Comparison of ENCODE assay signal across 19 mouse cellular contexts in the genomic region with DNA sequence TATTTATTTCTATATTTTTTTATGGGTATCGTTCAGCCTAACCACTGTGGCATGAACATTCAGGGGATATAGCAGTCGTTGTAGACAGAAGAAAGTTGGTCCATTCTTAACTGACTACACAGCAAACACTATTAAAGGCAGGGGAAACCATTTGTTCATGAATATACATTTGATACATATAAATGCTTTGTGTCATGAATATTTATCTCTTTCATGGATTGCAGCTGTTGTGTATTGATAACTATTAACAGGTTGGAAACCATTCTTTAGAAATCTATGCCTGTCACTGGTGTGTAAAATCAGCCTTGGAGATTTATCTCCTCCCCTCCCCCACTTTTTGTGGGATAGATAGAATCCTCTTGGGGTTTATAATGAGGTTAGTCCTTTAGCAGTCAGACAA.
DNase-seq lines count a peak whose midpoint lies in the region; ATAC-seq and TF ChIP-seq lines count a peak whose summit lies in the region.
"Had no signal": no experiment of that assay in that cellular context is flagged by ENCODE, and none has a peak within 500 bp of the region (broad histone marks: within the 10 kb centered on the region; RNA-seq: fewer than 3 reads in every experiment).

No protein-coding gene starts in this region.

- no peak for TF ChIP-seq POLR2A in lung, adult 2 months (IDR thresholded peaks at IDR 0.05; ENCODE audit: borderline replicate concordance, extremely low read depth, low read depth, low read length)

- no peak for DNase-seq in forebrain, embryonic 10.5 days (ENCODE audit: extremely low spot score, low spot score)
- peak; percentile 85 for DNase-seq in midbrain, embryonic 11.5 days (ENCODE audit: low spot score, missing footprints)
- DNase-seq in midbrain, postnatal 0 days (ENCODE audit: low spot score), result no peak
- no peak for DNase-seq in gastrocnemius, postnatal 25 days
- DNase-seq in lung, adult 2 months, result no peak
- DNase-seq: adrenal gland, postnatal 25 days; cerebellum, adult 9-10 months; kidney, adult 8-10 months; kidney, postnatal 10 days; liver; right cerebral cortex, postnatal 14 days had no signal

- H3K4me2 ChIP-seq in forebrain, embryonic 13.5 days, result no peak overlapping the region
- no peak overlapping the region for H3K4me2 ChIP-seq in midbrain, embryonic 11.5 days
- H3K4me2 ChIP-seq in midbrain, postnatal 0 days (ENCODE audit: low read depth, low read length, poor library complexity, severe bottlenecking), result no peak overlapping the region
- no peak overlapping the region for H3K4me2 ChIP-seq in forebrain, embryonic 16.5 days (ENCODE audit: low read length)
- H3K4me2 ChIP-seq: embryonic facial prominence, embryonic 12.5 days; intestine, embryonic 15.5 days; liver, embryonic 15.5 days had no signal

- no peaks in the 10 kb centered on the region for H3K36me3 ChIP-seq in forebrain, embryonic 13.5 days (ENCODE audit: poor library complexity, severe bottlenecking)
- no peaks in the 10 kb centered on the region for H3K36me3 ChIP-seq in forebrain, embryonic 10.5 days (replicated peaks)
- no peaks in the 10 kb centered on the region for H3K36me3 ChIP-seq in midbrain, embryonic 11.5 days (ENCODE audit: control insufficient read depth, insufficient read depth, low read length)
- no peaks in the 10 kb centered on the region for H3K36me3 ChIP-seq in midbrain, postnatal 0 days (ENCODE audit: insufficient read depth, low read length)
- H3K36me3 ChIP-seq in forebrain, embryonic 16.5 days (ENCODE audit: control insufficient read depth, insufficient read depth), result no peaks in the 10 kb centered on the region
- H3K36me3 ChIP-seq: embryonic facial prominence, embryonic 12.5 days; intestine, embryonic 15.5 days; limb, embryonic 10.5 days; liver, embryonic 15.5 days had no signal

- H3K4me1 ChIP-seq in forebrain, embryonic 13.5 days, result peaks cover 15% of the 10 kb centered on the region
- peaks cover 8% of the 10 kb centered on the region; the same call in 1 of the 2 replicates for H3K4me1 ChIP-seq in forebrain, embryonic 10.5 days
- peaks cover 4% of the 10 kb centered on the region; the same call in 1 of the 2 replicates for H3K4me1 ChIP-seq in midbrain, embryonic 11.5 days (ENCODE audit: control insufficient read depth, insufficient read depth, low read length)
- no peaks in the 10 kb centered on the region for H3K4me1 ChIP-seq in midbrain, postnatal 0 days (ENCODE audit: insufficient read depth, low read length)
- peaks cover 11% of the 10 kb centered on the region for H3K4me1 ChIP-seq in forebrain, embryonic 16.5 days (replicated peaks; ENCODE audit: control insufficient read depth, insufficient read depth, low read length)
- H3K4me1 ChIP-seq in lung, adult 2 months (ENCODE audit: control insufficient read depth, insufficient read depth, low read length), result no peaks in the 10 kb centered on the region
- H3K4me1 ChIP-seq: embryonic facial prominence, embryonic 12.5 days; intestine, embryonic 15.5 days; limb, embryonic 10.5 days; liver, embryonic 15.5 days had no signal

- no peak overlapping the region for H3K4me3 ChIP-seq in forebrain, embryonic 13.5 days
- H3K4me3 ChIP-seq in forebrain, embryonic 10.5 days, result no peak overlapping the region
- H3K4me3 ChIP-seq in midbrain, embryonic 11.5 days (ENCODE audit: low read depth, low read length), result no peak overlapping the region
- no peak overlapping the region for H3K4me3 ChIP-seq in midbrain, postnatal 0 days (ENCODE audit: low read depth, low read length)
- no peak overlapping the region for H3K4me3 ChIP-seq in forebrain, embryonic 16.5 days (replicated peaks; ENCODE audit: low read length)
- H3K4me3 ChIP-seq in lung, adult 2 months (replicated peaks; ENCODE audit: extremely low read depth, low read depth, low read length), result no peak overlapping the region
- H3K4me3 ChIP-seq: embryonic facial prominence, embryonic 12.5 days; intestine, embryonic 15.5 days; limb, embryonic 10.5 days; liver, embryonic 15.5 days had no signal

- H3K9me3 ChIP-seq in forebrain, embryonic 13.5 days (replicated peaks), result no peaks in the 10 kb centered on the region; the same call in 1 of the 2 replicates
- no peaks in the 10 kb centered on the region for H3K9me3 ChIP-seq in forebrain, embryonic 10.5 days
- no peaks in the 10 kb centered on the region for H3K9me3 ChIP-seq in midbrain, embryonic 11.5 days (ENCODE audit: control insufficient read depth, low read length)
- H3K9me3 ChIP-seq in midbrain, postnatal 0 days (ENCODE audit: low read length), result no peaks in the 10 kb centered on the region
- no peaks in the 10 kb centered on the region for H3K9me3 ChIP-seq in forebrain, embryonic 16.5 days (ENCODE audit: control insufficient read depth, low read length)
- H3K9me3 ChIP-seq: embryonic facial prominence, embryonic 12.5 days; intestine, embryonic 15.5 days; limb, embryonic 10.5 days; liver, embryonic 15.5 days had no signal

- TF ChIP-seq CTCF in midbrain, postnatal 0 days (IDR thresholded peaks at IDR 0.05), result no peak
- no peak for TF ChIP-seq CTCF in lung, adult 2 months (IDR thresholded peaks at IDR 0.05; ENCODE audit: insufficient read depth, low read length)

- 0 out of 2 replicates have a peak overlapping the region, but pooled peaks have one; percentile 14 for H3K27ac ChIP-seq in forebrain, embryonic 13.5 days
- no peak overlapping the region for H3K27ac ChIP-seq in forebrain, embryonic 10.5 days
- no peak overlapping the region for H3K27ac ChIP-seq in midbrain, embryonic 11.5 days (ENCODE audit: low read depth, low read length)
- no peak overlapping the region for H3K27ac ChIP-seq in midbrain, postnatal 0 days (ENCODE audit: low read depth, low read length)
- H3K27ac ChIP-seq in forebrain, embryonic 16.5 days (ENCODE audit: low read length), result no peak overlapping the region
- H3K27ac ChIP-seq: embryonic facial prominence, embryonic 12.5 days; intestine, embryonic 15.5 days; limb, embryonic 10.5 days; liver, embryonic 15.5 days; stomach, postnatal 0 days had no signal

- H3K27me3 ChIP-seq in forebrain, embryonic 13.5 days, result no peaks in the 10 kb centered on the region
- H3K27me3 ChIP-seq in forebrain, embryonic 10.5 days (ENCODE audit: poor library complexity, severe bottlenecking), result no peaks in the 10 kb centered on the region
- H3K27me3 ChIP-seq in midbrain, embryonic 11.5 days (ENCODE audit: control insufficient read depth, insufficient read depth, low read length), result no peaks in the 10 kb centered on the region
- no peaks in the 10 kb centered on the region for H3K27me3 ChIP-seq in midbrain, postnatal 0 days (ENCODE audit: insufficient read depth, low read length)
- no peaks in the 10 kb centered on the region for H3K27me3 ChIP-seq in forebrain, embryonic 16.5 days (replicated peaks; ENCODE audit: control insufficient read depth, insufficient read depth, low read length)
- H3K27me3 ChIP-seq: embryonic facial prominence, embryonic 12.5 days; intestine, embryonic 15.5 days; liver, embryonic 15.5 days had no signal

- WGBS in forebrain, embryonic 13.5 days, result 59% methylated on average over 2 of the region's 2 CpGs
- WGBS in forebrain, embryonic 10.5 days, result 86% methylated on average over 2 of the region's 2 CpGs
- WGBS in midbrain, embryonic 11.5 days, result 55% methylated on average over 2 of the region's 2 CpGs
- 19% methylated on average over 2 of the region's 2 CpGs for WGBS in midbrain, postnatal 0 days
- 41% methylated on average over 2 of the region's 2 CpGs for WGBS in forebrain, embryonic 16.5 days
- 90% methylated on average over 2 of the region's 2 CpGs for WGBS in lung, adult 2 months

- no peak overlapping the region for H3K9ac ChIP-seq in forebrain, embryonic 13.5 days
- no peak overlapping the region for H3K9ac ChIP-seq in midbrain, embryonic 11.5 days (ENCODE audit: low read length)
- no peak overlapping the region for H3K9ac ChIP-seq in midbrain, postnatal 0 days (replicated peaks; ENCODE audit: low read length, poor library complexity, severe bottlenecking)
- no peak overlapping the region for H3K9ac ChIP-seq in forebrain, embryonic 16.5 days (replicated peaks; ENCODE audit: low read depth, low read length)
- H3K9ac ChIP-seq: embryonic facial prominence, embryonic 12.5 days; intestine, embryonic 15.5 days; liver, embryonic 15.5 days had no signal

- ATAC-seq in forebrain, embryonic 13.5 days, result peak; percentile 67
- ATAC-seq in midbrain, embryonic 11.5 days (ENCODE audit: low FRiP score), result peak; percentile 77
- ATAC-seq in midbrain, postnatal 0 days (ENCODE audit: low FRiP score), result no peak
- ATAC-seq in forebrain, embryonic 16.5 days, result peak; percentile 72
- ATAC-seq: intestine, embryonic 15.5 days; lung, postnatal 0 days had no signal
